Comparison of ENCODE assay signal across 15 mouse cellular contexts in the genomic region with DNA sequence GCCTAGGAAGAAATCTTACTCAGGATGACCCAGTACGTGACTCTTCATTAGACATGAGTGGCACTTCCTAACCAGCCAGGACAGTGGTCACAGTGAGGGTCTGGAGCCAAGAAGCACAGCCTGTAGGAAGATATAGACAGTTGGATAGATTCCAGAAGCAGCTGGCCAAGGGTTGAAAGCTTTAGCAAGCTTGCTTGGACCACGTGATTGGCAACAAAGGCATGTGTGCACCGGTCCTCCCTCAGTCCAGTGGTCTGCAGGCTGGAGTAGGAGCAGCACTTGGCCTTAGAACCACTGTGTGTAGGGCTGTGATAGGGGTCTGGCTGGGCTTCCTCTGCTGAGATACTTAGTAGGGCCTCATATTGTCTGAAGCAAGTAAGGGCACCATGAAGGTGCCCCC.
DNase-seq lines count a peak whose midpoint lies in the region; ATAC-seq and TF ChIP-seq lines count a peak whose summit lies in the region.
"Had no signal": no experiment of that assay in that cellular context is flagged by ENCODE, and none has a peak within 500 bp of the region (broad histone marks: within the 10 kb centered on the region; RNA-seq: fewer than 3 reads in every experiment).

No protein-coding gene starts in this region.

- no peak overlapping the region for H3K27ac ChIP-seq in heart, embryonic 12.5 days (ENCODE audit: poor library complexity, severe bottlenecking)
- no peak overlapping the region for H3K27ac ChIP-seq in hindbrain, postnatal 0 days
- H3K27ac ChIP-seq in hindbrain, embryonic 11.5 days (ENCODE audit: low read depth, low read length): no peak overlapping the region
- H3K27ac ChIP-seq: embryonic facial prominence, embryonic 12.5 days; kidney, postnatal 0 days; limb, embryonic 15.5 days had no signal

- no peaks in the 10 kb centered on the region for H3K27me3 ChIP-seq in heart, embryonic 12.5 days (replicated peaks)
- no peaks in the 10 kb centered on the region for H3K27me3 ChIP-seq in hindbrain, postnatal 0 days (ENCODE audit: insufficient read depth, low read length)
- no peaks in the 10 kb centered on the region for H3K27me3 ChIP-seq in hindbrain, embryonic 11.5 days (ENCODE audit: control insufficient read depth, insufficient read depth, low read length)
- H3K27me3 ChIP-seq: limb, embryonic 15.5 days; Patski had no signal

- no peak overlapping the region for H3K4me2 ChIP-seq in heart, embryonic 12.5 days
- H3K4me2 ChIP-seq in hindbrain, postnatal 0 days (ENCODE audit: low read depth, low read length): no peak overlapping the region
- no peak overlapping the region for H3K4me2 ChIP-seq in hindbrain, embryonic 11.5 days (replicated peaks; ENCODE audit: low read depth, low read length)
- H3K4me2 ChIP-seq: embryonic facial prominence, embryonic 12.5 days; limb, embryonic 15.5 days had no signal

- peak; percentile 63 for ATAC-seq in heart, embryonic 12.5 days (ENCODE audit: insufficient number of reproducible peaks, low FRiP score)
- ATAC-seq in hindbrain, postnatal 0 days: peak; percentile 53
- no peak for ATAC-seq in hindbrain, embryonic 11.5 days (ENCODE audit: low FRiP score)
- ATAC-seq: activated CD4-positive, CD25-positive, alpha-beta regulatory T cell, adult 4 months; forebrain, postnatal 0 days; Patski had no signal

- no peak for DNase-seq in heart, postnatal 25 days (ENCODE audit: low spot score)
- peak; percentile 36 for DNase-seq in hindbrain, postnatal 0 days (ENCODE audit: low spot score)
- no peak for DNase-seq in hindbrain, embryonic 11.5 days (ENCODE audit: low spot score)
- peak; percentile 11 for DNase-seq in lung, postnatal 10 days
- no peak for DNase-seq in lung, adult 18-20 months
- peak; percentile 19 for DNase-seq in adipocyte (ENCODE audit: low spot score)
- DNase-seq in cerebellum, adult 18-20 months: no peak
- DNase-seq: right cerebral cortex, adult 18-20 months had no signal

- H3K4me1 ChIP-seq in heart, embryonic 12.5 days (replicated peaks): peaks cover 5% of the 10 kb centered on the region; the same call in 1 of the 2 replicates
- H3K4me1 ChIP-seq in hindbrain, postnatal 0 days (ENCODE audit: insufficient read depth, low read length): no peaks in the 10 kb centered on the region
- H3K4me1 ChIP-seq in hindbrain, embryonic 11.5 days (replicated peaks; ENCODE audit: control insufficient read depth, insufficient read depth, low read length): no peaks in the 10 kb centered on the region; the same call in 1 of the 2 replicates
- H3K4me1 ChIP-seq: embryonic facial prominence, embryonic 12.5 days had no signal

- WGBS in heart, embryonic 12.5 days: 35% methylated on average over 3 of the region's 3 CpGs
- 46% methylated on average over 3 of the region's 3 CpGs for WGBS in hindbrain, postnatal 0 days
- 73% methylated on average over 3 of the region's 3 CpGs for WGBS in hindbrain, embryonic 11.5 days

- no peaks in the 10 kb centered on the region for H3K9me3 ChIP-seq in heart, embryonic 12.5 days (replicated peaks)
- H3K9me3 ChIP-seq in hindbrain, postnatal 0 days (ENCODE audit: low read length): no peaks in the 10 kb centered on the region
- no peaks in the 10 kb centered on the region for H3K9me3 ChIP-seq in hindbrain, embryonic 11.5 days (ENCODE audit: control insufficient read depth, low read length)
- H3K9me3 ChIP-seq: embryonic facial prominence, embryonic 12.5 days; limb, embryonic 15.5 days had no signal

- intact Hi-C loops in heart, postnatal 25 days (cut with DNase I): loop anchor here (10.0 kb wide), 4 partner anchors 82 to 682 kb away; no protein-coding TSS in a partner anchor

- no peak overlapping the region for H3K9ac ChIP-seq in heart, embryonic 12.5 days
- no peak overlapping the region for H3K9ac ChIP-seq in hindbrain, postnatal 0 days (replicated peaks; ENCODE audit: low read length)
- no peak overlapping the region for H3K9ac ChIP-seq in hindbrain, embryonic 11.5 days (ENCODE audit: low read depth, low read length)
- H3K9ac ChIP-seq: embryonic facial prominence, embryonic 12.5 days; forebrain, postnatal 0 days; limb, embryonic 15.5 days had no signal

- no peak for TF ChIP-seq CTCF in hindbrain, postnatal 0 days (IDR thresholded peaks at IDR 0.05; ENCODE audit: low read depth)

- H3K4me3 ChIP-seq in heart, embryonic 12.5 days: no peak overlapping the region
- no peak overlapping the region for H3K4me3 ChIP-seq in hindbrain, postnatal 0 days (ENCODE audit: low read length)
- H3K4me3 ChIP-seq in hindbrain, embryonic 11.5 days (ENCODE audit: low read depth, low read length): no peak overlapping the region
- H3K4me3 ChIP-seq: embryonic facial prominence, embryonic 12.5 days; limb, embryonic 15.5 days had no signal

- H3K36me3 ChIP-seq in heart, embryonic 12.5 days: no peaks in the 10 kb centered on the region
- H3K36me3 ChIP-seq in hindbrain, postnatal 0 days (ENCODE audit: insufficient read depth, low read length): no peaks in the 10 kb centered on the region
- H3K36me3 ChIP-seq in hindbrain, embryonic 11.5 days (ENCODE audit: control insufficient read depth, insufficient read depth, low read length): no peaks in the 10 kb centered on the region
- H3K36me3 ChIP-seq: embryonic facial prominence, embryonic 12.5 days; limb, embryonic 15.5 days had no signal

Comparison
In these comparisons a context has a peak if more than half of its experiments do, and no peak if none do; other contexts are left out.
1. DNase-seq: peak in hindbrain, postnatal 0 days (single experiment), lung, postnatal 10 days (single experiment) and adipocyte (single experiment); none in heart, postnatal 25 days (single experiment), hindbrain, embryonic 11.5 days (single experiment), lung, adult 18-20 months (0 of 2) and cerebellum, adult 18-20 months (0 of 2).